16 mouse cellular contexts compared by ENCODE assay signal in the genomic region with DNA sequence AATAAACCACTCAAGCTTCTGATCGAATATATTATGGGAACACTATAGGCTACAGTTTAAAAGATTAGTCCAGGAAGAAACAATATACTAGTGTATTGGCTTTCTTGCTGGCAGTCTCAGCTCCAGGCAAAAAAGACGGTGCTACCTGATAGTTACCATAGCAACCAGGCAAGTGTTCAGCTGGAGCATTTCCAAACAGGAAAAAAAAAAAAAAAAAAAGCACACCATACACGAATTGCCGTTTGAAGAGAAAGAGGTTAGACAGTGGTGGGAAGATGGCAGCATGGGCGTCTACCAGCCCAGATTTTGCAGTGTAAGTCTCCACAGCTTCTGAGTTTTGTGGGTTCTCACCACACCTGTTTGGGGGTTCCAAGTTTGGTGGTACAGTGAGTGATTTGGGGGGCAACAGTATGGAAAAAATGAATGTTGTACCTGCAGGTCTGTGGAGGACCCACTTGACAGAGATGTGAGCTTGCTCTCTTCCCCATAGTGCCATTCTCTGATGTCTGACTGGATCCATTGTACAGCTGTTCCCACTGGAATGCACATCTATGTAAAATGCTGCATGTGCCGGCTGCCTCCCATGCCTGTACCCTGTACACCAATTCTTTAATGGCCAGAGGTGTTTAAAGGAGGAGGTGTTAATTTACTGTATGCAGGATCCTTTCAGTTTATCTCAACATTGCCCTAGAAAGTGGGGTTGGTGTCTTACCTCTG.
DNase-seq lines count a peak whose midpoint lies in the region; ATAC-seq and TF ChIP-seq lines count a peak whose summit lies in the region.
"Had no signal": no experiment of that assay in that cellular context is flagged by ENCODE, and none has a peak within 500 bp of the region (broad histone marks: within the 10 kb centered on the region; RNA-seq: fewer than 3 reads in every experiment).

No protein-coding gene starts in this region.

- no peaks in the 10 kb centered on the region for H3K36me3 ChIP-seq in lung, embryonic 14.5 days (ENCODE audit: insufficient read depth)
- no peaks in the 10 kb centered on the region for H3K36me3 ChIP-seq in forebrain, embryonic 16.5 days (ENCODE audit: control insufficient read depth, insufficient read depth)
- H3K36me3 ChIP-seq: embryonic facial prominence, embryonic 15.5 days; liver, embryonic 13.5 days; stomach, embryonic 15.5 days had no signal

- H3K27me3 ChIP-seq in lung, embryonic 14.5 days (ENCODE audit: insufficient read depth, low read length) = no peaks in the 10 kb centered on the region
- no peaks in the 10 kb centered on the region for H3K27me3 ChIP-seq in forebrain, embryonic 16.5 days (replicated peaks; ENCODE audit: control insufficient read depth, insufficient read depth, low read length)
- H3K27me3 ChIP-seq: CH12.LX; embryonic facial prominence, embryonic 15.5 days; liver, embryonic 13.5 days; stomach, embryonic 15.5 days had no signal

- ATAC-seq in lung, embryonic 14.5 days (ENCODE audit: insufficient read depth) = no peak
- peak; percentile 45 for ATAC-seq in forebrain, embryonic 16.5 days
- ATAC-seq in megakaryocyte-erythroid progenitor cell, adult 5-6 weeks (replicated peaks; ENCODE audit: low FRiP score, low TSS enrichment, poor library complexity, severe bottlenecking) = peak; percentile 41; the same call in 1 of the 2 replicates

- 0 out of 2 replicates have a peak, but pooled peaks cover 10% of the 10 kb centered on the region for H3K4me1 ChIP-seq in lung, embryonic 14.5 days (ENCODE audit: insufficient read depth)
- H3K4me1 ChIP-seq in forebrain, embryonic 16.5 days (replicated peaks; ENCODE audit: control insufficient read depth, insufficient read depth, low read length) = peaks cover 11% of the 10 kb centered on the region
- H3K4me1 ChIP-seq: embryonic facial prominence, embryonic 15.5 days; liver, embryonic 13.5 days; stomach, embryonic 15.5 days had no signal

- peak; percentile 60 for DNase-seq in lung, embryonic 14.5 days
- DNase-seq in lung, postnatal 14 days = no peak
- peak; percentile 30 for DNase-seq in R1 (ENCODE audit: low read depth, low spot score)
- DNase-seq in right cerebral cortex, postnatal 4 days = no peak
- DNase-seq in embryo, embryonic 10 days (ENCODE audit: low spot score) = no peak
- DNase-seq: cerebellum, adult 9-11 months; heart, adult 2 months; heart, postnatal 4 days; kidney, postnatal 14 days; liver, embryonic 13.5 days; right cerebral cortex, postnatal 25 days had no signal

- no peak overlapping the region for H3K4me2 ChIP-seq in lung, embryonic 14.5 days
- H3K4me2 ChIP-seq in forebrain, embryonic 16.5 days (ENCODE audit: low read length) = no peak overlapping the region
- H3K4me2 ChIP-seq: embryonic facial prominence, embryonic 15.5 days; liver, embryonic 13.5 days; stomach, embryonic 15.5 days had no signal

- 30% methylated on average over 6 of the region's 6 CpGs for WGBS in lung, embryonic 14.5 days
- 25% methylated on average over 6 of the region's 6 CpGs for WGBS in forebrain, embryonic 16.5 days

- H3K27ac ChIP-seq in lung, embryonic 14.5 days (ENCODE audit: low read depth) = no peak overlapping the region
- peak overlapping the region; percentile 72 for H3K27ac ChIP-seq in forebrain, embryonic 16.5 days (ENCODE audit: low read length)
- H3K27ac ChIP-seq: embryonic facial prominence, embryonic 15.5 days; heart, adult 2 months; liver, embryonic 13.5 days; stomach, embryonic 15.5 days had no signal

- H3K9ac ChIP-seq in lung, embryonic 14.5 days = no peak overlapping the region
- no peak overlapping the region for H3K9ac ChIP-seq in forebrain, embryonic 16.5 days (replicated peaks; ENCODE audit: low read depth, low read length)
- H3K9ac ChIP-seq: embryonic facial prominence, embryonic 15.5 days; liver, embryonic 13.5 days; stomach, embryonic 15.5 days had no signal

- no peak overlapping the region for H3K4me3 ChIP-seq in lung, embryonic 14.5 days (ENCODE audit: low read depth, low read length)
- no peak overlapping the region for H3K4me3 ChIP-seq in forebrain, embryonic 16.5 days (replicated peaks; ENCODE audit: low read length)
- H3K4me3 ChIP-seq: embryonic facial prominence, embryonic 15.5 days; heart, adult 2 months; liver, embryonic 13.5 days; stomach, embryonic 15.5 days had no signal

- H3K9me3 ChIP-seq in lung, embryonic 14.5 days (ENCODE audit: low read depth, low read length) = no peaks in the 10 kb centered on the region
- no peaks in the 10 kb centered on the region for H3K9me3 ChIP-seq in forebrain, embryonic 16.5 days (ENCODE audit: control insufficient read depth, low read length)
- H3K9me3 ChIP-seq: embryonic facial prominence, embryonic 15.5 days; liver, embryonic 13.5 days; stomach, embryonic 15.5 days had no signal

- TF ChIP-seq CTCF in lung, embryonic 14.5 days (IDR thresholded peaks at IDR 0.05; ENCODE audit: low read depth) = no peak

Comparison
In these comparisons a context has a peak if more than half of its experiments do, and no peak if none do; other contexts are left out.
1. DNase-seq: peak in lung, embryonic 14.5 days (single experiment) and R1 (single experiment); none in lung, postnatal 14 days (single experiment), right cerebral cortex, postnatal 4 days (single experiment) and embryo, embryonic 10 days (single experiment).